Mouse (Mus musculus) gastrocnemius, postnatal 4 days (tissue): ENCODE results near the gene Nup214. TPM values are rescaled to one million over a fixed set of nuclear protein-coding genes. Genes with fewer than 3 reads are reported as not detected.

Experiments used
- DNase-seq, 2 experiments: peaks; one replicate each; pipeline ENCODE4 v3.0.0; 2021 to 2022; ENCODE audit warnings: low spot score in 2 of 2, mixed read lengths in 2 of 2
- microRNA-seq: library from miRNA; unstranded; fragments of <30 nt; microRNA quantifications from one replicate; pipeline ENCODE4 v1.2.0, GENCODE M21; 2021
- total RNA-seq, 2 experiments: library from RNA; stranded (reverse); gene quantifications; 2 replicates each; pipeline ENCODE4 v1.2.3; 2021

Gene Nup214
- total RNA-seq, 2 experiments from 2014 or later = 38.9 to 43.3 TPM

DNA sequence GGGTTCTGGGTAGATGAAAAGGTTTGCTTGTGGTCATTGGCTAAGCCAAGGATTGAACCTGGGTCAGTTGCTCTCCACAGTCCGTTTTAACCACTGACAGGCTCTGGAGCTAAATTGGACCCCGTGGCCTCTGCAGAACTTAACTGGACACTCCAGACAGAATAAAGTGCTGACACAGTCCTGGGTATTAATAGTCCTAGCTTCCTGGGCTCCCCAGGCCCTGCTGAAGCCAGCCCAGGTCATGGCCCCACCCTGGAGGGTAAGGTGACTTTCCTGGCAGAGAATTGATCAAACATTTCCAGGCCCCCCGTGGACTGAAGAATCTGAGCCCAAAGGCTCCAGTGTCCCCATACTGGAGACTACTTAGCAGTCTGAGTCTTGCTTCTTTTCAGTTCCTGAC lies 117.7 kb downstream of the Nup214 start:
- no peak for DNase-seq

DNA sequence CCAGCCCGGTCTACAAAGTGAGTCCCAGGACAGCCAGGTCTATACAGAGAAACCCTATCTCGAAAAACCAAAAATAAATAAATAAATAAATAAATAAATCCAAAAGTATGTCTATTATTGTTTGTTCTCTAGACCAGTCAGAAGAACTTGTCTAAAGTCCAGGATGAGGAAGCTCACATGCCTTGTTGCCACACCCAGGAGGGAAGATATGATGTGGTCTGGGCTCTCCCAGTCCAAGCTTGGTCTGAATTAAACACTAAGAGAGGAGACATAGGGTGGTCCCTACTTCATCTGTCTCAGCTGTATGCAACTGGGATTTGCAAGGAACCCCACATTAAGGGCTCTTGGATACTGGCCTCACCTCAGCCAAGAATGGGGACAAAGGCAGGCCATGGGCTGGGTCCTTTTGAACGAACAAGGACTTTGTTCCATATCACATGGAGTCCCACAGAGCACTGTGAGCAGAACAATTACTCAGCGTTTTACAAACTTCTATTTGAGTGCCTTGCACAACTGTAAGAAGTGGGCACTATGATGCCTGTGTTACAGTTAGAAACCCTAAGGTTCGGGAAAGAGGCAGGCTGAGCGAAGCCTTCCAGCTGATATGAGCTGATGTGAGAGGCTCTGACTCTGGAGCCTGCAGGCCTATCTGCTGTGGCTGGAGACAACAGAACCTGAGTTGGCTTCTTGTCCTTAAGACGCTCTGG lies 119.9 kb downstream of the Nup214 start:
- DNase-seq = no peak

DNA sequence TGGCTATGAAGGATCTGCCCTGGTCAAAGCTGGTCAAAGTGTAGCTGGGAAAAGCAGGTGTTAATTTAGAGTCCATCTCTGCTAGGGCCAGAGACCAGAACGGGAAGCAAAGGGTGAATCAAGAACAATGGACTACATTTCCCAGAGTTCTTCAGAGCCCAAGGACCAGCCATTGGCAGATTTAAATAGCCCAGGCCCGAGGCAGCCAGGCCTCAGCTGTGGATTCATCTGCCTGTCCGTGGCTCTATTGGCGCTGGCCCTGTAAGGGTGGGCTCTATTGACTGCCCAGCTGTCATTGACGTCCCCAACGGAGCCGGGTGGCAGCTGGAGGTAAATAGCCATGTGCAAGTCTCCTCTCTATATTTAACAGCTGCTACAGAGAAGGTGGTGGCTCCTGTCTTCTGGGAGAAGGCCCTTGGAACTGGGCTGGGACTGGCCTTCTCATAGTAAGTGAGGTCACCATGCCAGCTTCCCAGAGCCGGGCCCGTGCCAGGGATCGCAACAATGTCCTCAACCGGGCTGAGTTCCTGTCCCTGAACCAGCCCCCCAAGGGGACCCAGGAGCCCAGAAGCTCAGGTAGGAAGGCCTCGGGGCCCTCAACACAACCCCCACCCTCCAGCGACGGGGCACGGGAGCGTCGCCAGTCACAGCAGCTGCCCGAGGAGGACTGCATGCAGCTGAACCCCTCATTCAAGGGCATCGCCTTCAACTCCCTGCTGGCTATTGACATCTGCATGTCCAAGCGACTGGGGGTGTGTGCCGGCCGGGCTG lies 121.3 kb downstream of the Nup214 start, which contains the start of gene Plpp7:
Plpp7 (plus strand) TSS at position 178 of the 771 bp plus-strand sequence.
- peak; percentile 50 to 78 for DNase-seq

DNA sequence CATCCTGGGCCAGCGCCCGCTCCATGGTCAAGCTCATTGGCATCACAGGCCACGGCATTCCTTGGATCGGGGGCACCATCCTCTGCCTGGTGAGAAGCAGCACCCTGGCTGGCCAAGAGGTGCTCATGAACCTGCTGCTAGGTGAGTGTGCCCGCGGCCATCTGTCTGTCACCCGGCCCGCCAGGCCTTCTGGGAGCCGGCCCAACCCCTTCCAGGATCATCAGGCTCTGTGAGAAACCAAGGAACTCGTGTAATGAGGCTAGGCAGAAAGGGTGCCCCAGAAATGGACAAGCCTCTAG lies 121.8 kb downstream of the Nup214 start:
- no peak for DNase-seq

DNA sequence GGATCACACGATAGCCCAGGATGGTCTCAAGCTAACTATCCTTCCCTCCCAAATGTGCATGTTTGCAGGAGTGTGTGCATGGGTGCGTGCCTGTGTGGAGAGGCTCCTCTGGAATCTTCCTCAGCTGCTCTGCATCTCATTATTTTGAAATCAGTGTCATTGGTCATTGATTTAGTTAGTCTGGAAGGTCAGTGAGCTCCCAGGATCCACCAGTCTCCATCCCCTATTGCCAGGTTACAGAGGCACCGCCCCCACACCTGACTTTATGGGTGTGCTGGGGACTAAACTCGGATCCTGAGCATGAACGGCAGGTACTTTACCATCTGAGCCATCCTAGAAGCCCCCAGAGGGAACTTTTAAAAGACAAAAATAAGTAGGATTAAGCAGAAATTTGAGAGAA lies 128.7 kb downstream of the Nup214 start:
- no peak for DNase-seq

DNA sequence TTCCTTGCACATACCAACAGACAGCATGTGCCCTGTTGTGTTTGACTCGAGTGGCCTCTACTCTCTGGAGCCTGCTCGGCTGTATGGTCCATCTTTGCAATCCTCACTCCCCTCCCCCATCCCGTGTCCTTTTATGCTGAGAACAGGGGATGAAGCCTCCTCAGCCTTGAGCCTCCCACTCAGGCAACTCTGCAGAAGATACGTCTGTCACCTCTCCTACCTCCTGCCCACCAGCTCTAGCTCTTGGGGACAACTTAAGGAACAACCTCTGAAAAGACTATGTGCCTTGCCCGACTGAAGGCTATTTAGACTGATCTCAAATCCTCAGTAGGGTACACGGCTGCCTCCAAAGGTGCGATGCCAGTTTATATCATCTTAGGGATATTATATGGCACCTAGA lies 129.3 kb downstream of the Nup214 start:
- DNase-seq = no peak

Small RNA genes within 50 kb of the gene (microRNA-seq; reads per million reads assigned to microRNA genes)
- not detected for gene Mir7674

Other genes with a start within 250 kb of the Nup214 start
- not detected for gene Qrfp, start 163.9 kb upstream of the Nup214 start, total RNA-seq
- gene Fibcd1, start 128.4 kb upstream of the Nup214 start, total RNA-seq = under 1 TPM in 1 of 2 experiments, not detected in 1; 0.05 TPM
- gene Lamc3, start 87.1 kb upstream of the Nup214 start, total RNA-seq = under 1 TPM; 0.12 to 0.13 TPM
- gene Aif1l, start 24.3 kb upstream of the Nup214 start, total RNA-seq = 10 to 100 TPM; 21.6 to 25.8 TPM
- gene Fam78a, start 110.4 kb downstream of the Nup214 start, total RNA-seq = 10 to 100 TPM; 28.7 to 30.0 TPM
- 10 to 100 TPM; 71.5 to 76.7 TPM for gene Plpp7, start 121.1 kb downstream of the Nup214 start, total RNA-seq
- gene Prrc2b, start 176.6 kb downstream of the Nup214 start, total RNA-seq = 100 to 1,000 TPM; 142 to 154 TPM